Mouse (Mus musculus) embryo, embryonic 10 days (tissue): Measurements from ENCODE around the gene Siah3.
"Not testable (repeated sequence)": the region's sequence is repeated elsewhere in the genome, so short reads cannot be mapped to it uniquely, and the experiment has no call there.

Source experiments
- DNase-seq: peaks from one replicate; pipeline ENCODE4 v3.0.0-alpha.2; 2015; ENCODE audit warnings: low spot score

Gene Siah3

DNA sequence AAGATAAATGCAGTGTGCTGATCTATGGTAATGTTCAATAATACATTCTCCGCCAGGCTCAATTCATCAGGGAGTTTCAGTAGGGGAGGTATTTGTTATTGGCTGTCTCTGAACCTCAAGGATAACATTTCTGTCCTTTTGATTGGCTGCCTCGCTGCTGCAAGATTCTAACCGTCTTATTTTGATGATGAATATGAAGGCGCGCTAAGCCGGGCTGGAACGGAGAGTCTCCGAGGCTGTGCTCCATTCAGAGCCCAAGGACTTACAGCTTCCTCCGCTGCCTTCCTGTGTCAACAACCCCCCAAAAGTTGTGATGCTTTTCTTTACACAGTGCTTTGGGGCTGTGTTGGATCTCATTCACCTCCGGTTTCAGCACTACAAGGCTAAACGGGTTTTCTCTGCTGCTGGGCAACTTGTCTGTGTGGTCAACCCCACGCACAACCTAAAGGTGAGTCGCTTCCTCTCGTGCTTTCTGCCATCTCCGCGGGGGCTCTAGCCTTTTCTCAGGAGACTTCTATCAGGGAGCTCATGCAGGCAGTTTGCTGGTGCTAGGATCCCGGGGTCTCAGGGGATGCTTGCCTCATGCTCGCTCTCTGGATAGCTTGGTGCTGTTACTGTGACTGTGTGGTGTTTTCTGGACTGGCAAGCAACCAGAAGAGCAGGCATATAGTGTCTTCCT lies at the start of gene Siah3:
Gene Siah3 (plus strand): TSS at position 240 of the 679 bp plus-strand sequence.
- DNase-seq = peak; percentile 10

DNA sequence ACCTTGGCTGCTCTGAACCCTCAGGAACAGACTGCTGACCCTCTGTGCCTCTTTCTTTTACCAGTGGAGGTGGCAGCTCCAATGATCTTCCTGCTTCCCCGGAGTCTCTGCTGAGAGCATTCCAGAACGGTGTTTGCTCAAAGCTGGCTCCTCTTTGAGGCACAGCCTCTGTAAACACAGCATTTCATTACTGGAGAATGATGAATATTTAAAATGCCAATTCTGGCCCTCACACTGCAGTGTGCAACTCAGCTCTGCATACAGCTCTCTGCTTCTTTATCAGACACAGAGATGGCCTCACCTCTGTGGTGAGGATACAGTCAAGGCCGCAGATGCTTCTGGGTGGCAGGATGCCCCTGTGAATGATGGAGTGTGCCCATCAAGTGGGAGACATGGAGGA lies 46.0 kb upstream of the Siah3 start:
- DNase-seq = no peak

DNA sequence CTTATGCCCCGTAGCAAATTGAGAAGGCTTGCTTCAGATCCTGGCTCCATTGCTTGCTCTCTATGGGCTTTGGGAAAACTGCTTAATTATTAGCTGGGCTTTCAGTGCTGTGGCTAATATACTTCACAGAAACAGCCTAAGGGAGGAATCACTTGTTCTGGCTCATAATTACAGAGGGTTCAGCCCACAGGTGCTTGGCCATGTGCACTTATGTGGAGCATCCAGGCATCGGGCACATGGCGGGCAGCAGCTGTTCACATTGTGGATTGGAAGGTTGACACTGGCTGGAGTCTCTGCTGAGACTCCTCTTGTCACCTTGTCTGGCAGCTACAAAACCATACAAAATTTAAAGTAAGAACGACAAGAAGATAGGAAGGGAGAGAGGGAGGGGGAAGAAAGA lies 45.4 kb upstream of the Siah3 start:
- no peak for DNase-seq

DNA sequence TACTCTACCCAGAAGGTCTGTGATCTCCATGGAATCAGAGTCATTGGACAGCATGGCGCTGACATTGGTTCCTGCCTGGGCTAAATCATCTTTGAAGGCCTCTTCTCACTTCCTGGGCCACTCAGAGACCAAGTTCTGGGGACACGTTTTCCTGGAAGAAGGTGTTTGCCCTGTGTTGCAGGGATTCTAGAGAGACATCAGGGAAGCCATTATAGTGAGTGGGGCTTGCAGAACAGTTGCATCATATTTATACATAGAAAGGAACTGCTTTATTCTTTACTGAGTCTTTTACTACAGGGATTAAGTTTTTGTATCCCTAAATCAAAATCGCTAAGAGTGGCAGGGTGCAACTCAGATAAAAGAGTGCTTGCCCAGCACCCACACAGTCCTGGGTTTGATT lies 37.1 kb upstream of the Siah3 start:
- DNase-seq = no peak

DNA sequence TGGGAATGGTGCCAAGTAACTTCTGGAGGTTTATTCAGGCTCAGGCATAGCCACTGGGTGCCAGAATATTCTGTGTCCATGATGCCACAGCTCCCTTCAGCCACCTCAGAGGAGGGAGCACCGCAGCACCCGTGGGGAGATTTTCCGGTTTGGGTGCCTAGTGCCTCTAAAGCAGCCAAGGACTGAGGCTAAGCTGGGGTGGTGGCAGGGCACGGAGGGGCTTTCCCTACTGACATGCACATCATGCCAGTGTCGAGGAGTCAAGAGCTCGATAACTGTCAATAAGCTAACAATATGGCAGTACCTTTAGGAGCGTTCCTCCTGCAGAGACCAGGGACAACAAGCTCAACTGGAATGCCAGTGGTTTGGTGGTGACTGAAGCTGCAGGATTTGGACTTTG lies 35.9 kb upstream of the Siah3 start:
- no peak for DNase-seq

DNA sequence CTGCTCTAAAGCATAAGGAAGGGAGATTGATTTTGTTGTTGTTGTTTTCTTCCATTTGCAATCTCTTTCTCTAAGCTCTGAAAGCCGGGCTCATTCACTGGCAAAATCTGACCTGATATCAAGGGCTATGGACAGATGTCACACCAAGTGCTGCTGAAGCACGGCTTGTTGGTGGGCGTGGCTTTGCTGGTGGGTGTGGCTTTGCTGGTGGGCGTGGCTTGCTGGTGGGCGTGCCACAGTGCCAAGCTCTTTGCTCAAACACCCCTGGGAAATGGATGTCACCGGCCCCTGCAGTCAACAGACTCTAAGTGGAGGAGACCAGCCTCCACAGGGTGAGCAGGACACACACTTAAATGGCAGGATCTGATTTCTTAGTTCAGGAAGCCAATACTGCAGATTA lies 35.0 kb upstream of the Siah3 start:
- no peak for DNase-seq

DNA sequence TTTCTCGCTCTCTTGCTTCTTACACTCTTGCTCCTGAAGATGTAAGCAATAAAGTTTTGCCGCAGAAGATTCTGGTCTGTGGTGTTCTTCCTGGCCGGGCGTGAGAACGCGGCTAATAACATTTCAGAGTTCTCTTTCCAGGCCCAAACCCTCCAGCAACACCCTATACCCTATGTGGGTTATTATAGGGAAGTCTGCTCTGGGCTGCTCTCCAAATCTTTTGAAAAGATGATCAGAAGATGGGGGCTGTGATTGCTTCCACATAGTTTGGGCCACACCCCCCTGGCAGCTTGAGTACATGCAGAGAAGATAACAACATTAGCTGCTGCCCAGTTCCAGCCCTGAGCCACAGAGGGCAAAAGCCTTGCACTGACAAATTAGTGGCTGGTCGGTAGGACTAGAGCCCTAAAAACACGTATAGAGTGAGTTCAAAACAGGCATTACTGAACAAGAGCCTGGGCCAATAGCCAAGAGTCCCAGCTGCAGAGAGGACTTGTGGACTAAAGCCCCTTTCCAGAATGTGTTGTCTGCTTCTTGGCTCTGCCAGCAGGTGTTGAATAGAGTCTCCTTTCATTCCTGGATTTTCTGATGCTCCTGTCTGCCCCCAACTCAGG lies 24.5 kb upstream of the Siah3 start:
- DNase-seq = no peak

DNA sequence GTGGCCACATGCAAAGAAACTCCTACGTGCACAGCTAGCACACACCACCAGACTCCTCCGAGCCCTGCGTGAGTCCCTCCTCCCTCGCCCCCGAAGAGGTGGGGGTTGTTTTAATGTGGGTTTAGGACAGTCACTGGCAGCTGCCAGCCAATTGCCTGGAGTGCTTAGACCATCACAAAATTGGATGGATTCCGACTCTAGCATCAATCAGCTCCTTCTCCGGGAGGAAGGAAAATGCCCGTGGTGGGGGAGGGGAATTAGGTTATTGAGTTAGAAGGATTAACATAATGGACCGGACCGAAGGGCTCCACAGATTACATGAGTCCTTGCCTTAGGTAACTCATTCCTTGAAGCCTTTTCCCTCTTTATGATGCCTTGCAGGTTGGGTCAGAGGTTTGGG lies 22.9 kb upstream of the Siah3 start:
- DNase-seq = no peak

DNA sequence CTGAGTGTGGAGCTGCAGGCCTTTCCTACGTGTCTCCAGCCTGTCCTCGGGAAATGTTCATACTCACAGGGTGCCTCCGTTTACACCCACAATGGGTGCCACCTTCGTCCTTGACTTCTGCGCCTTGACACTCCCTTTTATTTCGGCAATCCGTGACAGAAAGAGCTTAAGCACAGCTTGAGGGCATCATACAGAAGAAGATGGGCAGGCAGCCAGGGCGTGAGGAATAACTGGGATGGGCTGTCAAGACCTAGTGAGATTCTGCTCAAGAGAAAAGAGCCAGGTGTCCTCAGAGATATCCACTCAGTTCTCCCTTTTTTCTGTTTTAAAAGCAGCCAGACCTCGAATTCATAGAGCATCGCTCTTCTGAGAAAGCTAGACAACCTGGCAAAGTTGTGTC lies 21.2 kb upstream of the Siah3 start:
- DNase-seq = no peak

DNA sequence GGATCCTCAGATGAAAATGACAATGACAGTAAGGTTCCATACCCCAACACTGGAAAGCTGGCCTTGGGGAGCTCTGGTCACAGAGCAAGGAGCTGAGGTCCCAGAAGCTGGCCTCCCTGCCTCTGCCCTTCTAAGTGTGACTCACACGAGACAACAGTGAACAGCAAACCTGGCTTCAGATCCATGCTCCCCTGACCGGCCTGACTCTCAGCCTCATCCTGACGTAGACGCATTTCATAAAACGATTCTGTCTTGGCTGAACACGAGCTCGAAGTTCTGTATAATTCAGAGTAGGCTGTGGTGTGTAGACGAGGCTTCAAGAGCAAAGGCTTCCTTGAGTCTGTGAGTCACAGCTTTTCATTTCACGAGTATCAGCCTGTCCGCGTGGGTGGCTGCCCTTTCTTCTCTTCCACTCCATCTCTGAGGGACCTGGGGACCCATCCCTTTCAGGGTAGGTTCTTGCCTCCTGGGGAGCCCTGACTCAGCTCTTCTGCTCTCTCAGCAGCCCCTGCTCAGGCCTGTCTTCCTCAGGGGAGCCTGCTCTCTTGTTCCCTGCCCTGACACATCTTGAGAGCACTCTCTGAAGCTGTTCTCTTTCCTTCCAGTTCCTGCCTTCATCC lies 11.2 kb upstream of the Siah3 start:
- no peak for DNase-seq

DNA sequence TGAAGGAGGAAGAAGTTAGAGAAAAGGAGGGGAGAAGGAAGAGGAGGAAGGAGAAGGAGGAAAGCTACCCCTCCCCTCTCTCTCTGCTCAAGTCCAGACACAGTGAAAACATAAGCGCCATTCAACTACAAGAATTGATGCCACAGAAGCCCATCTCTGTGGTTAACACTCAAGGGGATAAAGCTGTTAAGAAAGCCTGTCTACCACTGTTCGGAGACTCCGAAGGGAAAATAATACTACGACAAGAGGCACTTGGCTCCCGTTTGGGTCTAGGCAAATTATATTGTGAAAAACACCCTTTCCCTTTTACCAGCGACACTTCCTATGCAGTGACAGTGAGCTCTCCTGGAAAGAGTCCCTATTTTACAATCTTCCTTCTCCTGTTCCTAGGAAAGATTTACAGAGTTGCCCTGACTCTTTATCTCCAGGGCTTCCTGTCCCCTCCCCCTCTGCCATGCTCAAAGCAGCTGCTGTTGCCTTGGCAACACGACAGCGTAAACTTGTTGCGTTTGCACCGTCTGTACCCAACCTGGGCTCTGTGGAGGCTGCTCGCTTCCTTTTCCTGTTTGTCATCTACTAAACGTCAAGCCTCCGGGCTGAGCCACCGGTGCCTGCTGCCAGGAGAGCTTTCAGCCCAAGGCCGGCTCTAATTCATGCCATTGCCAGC lies 10.4 kb upstream of the Siah3 start:
- peak; percentile 92 for DNase-seq

DNA sequence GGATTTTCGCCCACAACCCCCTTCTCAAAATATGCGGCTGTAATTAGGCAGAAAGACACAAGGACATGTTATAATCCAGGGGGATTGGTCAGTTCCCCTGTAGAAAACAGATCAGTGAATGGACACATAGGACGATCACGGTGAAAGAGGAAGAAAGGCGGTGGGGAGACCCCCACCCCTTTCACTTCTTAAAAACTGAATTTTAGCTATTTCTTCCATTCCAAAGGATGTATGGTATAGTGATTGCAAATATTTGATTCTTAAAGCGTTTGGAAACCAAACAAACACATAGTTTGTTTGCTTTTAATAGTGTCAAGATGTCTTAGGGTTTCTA lies 9.9 kb upstream of the Siah3 start:
- no peak for DNase-seq

DNA sequence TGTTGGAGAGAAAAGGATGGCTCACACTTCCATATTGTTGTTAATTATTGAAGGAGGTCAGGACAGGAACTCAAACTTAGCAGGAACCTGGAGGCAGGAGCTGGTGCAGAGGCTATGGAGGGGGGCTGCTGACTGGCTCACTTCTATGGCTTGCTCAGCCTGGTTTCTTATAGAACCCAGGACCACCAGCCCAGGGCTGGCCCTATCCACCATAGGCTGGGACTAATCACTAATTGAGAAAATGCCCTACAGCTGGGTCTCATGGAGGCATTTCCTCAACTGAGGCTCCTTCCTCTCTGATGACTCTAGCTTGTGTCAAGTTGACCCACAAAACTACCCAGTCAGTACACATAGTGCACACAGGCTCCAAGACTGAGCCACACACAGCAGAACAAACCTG lies 9.5 kb upstream of the Siah3 start:
- not testable (repeated sequence) for DNase-seq

DNA sequence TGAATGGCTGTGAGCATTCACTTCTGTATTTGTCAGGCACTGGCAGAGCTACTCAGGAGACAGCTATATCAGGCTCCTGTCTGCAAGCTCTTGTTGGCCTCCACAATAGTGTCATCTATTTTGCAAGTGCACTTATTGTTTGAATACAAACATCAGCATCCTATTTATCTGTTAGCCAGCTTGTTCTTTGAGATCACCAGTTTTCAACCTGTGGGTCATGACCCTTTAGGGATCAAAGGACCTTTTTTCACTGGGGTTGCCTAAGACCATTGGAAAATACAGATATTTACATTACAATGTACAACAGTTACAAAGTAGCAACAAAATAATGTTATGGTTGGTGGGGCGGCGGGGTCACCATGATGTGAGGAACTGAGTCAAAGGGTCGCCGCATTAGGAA lies 1.9 kb upstream of the Siah3 start:
- DNase-seq = no peak

DNA sequence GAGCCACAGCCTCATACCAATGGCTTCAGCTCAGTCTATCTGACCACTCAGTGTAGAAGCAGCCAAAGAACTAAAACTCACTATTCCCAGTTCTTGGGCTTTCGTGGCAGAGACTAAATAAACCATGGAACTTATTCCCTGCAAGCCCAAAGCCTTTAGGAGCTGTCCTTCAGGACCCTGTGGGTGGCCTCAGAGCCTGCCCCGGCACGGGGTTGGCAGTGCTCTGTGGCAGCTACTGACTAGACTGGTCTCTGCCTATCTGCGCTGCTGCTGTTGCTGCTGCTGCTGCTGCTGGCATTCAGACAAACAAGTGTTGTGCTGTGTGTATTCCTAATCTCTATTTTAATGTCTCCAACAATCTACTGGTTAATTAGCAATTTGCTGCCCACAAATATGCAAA lies 1.1 kb upstream of the Siah3 start:
- peak; percentile 71 for DNase-seq

DNA sequence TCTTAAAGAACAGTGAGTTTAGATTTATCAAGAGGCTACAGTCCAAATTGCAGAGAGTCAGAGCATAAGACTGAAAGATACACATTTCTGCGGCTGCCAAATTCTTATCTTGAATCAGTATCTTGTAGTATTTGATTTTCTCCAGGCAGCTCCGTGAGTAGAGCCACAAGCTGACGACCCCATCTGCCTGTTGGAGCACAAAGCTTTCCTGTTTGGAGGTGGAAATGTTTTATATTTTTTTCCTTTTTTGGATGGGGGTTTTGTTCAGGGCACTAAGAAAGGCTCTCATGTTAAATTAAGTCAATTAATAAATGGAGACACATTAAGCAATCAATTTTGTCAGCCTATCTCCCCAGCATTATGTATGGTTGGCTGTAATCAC lies 430 bp upstream of the Siah3 start:
- DNase-seq = no peak

DNA sequence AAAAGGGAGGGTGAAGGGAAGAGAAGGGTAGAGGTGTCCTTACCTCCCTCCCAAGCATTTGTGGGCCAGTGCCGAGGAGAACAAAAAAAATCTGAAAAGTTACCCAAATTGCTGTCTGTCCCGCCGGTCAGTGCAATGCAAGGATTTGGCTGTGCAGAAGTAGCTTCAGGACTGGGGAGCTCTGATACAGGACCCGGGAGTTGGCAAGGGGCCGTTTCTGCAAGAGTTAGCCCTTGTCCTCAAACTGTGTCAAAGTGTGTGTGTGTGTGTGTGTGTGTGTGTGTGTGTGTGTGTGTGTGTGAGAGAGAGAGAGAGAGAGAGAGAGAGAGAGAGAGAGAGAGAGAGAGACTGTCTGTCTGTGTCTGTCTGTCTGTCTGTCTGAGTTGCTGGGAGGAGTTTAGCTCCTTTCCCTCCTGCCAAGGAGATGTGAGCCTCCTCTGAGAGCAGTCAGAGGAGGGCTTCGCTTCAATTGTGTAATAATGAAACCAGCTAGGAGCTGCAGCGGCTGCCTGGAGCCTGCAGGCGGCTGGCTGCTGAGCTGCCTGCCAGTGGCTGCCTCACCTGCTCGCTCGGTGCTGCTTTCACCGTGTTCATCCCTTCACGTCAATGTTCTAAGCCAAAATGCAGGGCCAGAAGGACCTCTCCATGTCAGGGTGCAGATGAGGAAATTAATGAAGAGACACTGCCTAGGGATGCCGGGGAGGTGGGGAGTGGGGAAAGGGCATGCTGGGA lies 873 bp downstream of the Siah3 start:
- peak; percentile 67 for DNase-seq

DNA sequence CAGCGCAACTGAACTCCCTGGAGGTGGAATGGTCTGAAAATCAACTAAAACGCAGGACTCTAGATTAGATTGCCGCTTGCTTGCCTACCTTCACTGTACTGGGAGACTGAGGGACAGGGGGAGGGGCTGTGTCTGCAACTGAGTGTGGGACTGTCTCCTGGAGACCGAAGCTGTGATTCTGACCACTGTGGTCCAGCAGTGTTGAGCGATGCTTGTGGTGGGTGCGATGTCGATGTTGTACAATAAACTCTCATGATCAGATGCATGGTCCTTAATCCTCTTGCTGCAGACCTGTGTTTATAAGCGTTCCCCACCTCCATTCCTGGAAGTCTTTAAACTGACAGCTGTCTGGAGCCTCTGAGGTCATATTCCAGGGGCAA lies 1.4 kb downstream of the Siah3 start:
- no peak for DNase-seq

DNA sequence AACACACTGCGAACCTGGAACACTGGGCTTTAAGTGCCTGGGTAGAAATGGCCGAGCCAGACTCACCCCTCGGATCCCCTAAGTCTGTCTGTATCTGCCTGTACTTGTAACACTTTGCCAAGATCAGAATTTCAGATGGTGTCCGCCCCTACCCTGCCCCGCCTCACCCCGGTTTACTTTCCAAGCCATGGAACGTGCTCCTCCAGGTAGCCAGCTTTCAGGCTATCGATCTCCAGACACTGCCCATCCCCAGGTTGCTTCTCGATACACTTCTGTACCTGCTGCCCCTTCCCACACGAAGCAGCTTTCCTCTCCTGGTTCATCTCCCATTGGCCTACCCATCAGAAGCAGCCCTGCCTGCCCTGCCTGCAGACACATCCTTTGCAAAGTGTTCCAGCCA lies 3.6 kb downstream of the Siah3 start:
- no peak for DNase-seq

DNA sequence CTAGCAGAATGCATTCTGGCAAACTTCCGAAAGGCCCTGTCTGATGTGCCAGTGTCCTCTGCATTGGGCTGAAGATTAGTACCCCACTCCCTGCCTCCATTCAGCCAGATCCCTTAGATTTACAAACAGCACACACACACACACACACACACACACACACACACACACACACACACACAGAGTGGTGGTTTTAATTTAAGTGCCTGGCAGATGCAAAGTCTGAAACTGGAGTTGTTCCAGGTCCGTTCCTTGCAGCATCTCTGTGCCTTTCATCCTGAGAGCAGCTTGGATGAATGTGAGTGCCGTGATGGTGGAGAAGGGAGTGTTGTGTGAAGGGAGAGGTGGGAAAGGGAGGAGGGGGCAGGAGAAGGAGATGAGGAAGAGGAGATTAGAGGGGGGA lies 4.2 kb downstream of the Siah3 start:
- no peak for DNase-seq

DNA sequence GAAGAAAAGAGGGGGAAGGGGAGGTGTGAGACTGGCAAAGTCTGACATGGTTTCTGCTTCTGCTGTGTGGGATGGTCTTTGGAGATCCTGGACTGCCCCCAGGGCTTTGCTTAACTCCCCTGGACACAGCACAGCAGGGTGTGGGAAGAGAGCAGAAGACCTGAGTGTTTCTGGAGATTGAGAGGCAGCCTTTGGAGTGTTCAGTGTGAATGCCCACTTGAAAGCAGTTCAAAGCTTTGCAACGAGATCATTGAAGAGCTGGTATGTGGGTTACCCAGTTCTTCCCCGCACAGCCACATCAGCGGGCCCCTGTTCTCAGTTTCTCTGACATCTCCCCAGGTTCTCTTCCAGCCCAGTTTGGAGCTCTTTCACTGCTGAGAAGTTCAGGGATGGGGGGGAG lies 4.7 kb downstream of the Siah3 start:
- no peak for DNase-seq

DNA sequence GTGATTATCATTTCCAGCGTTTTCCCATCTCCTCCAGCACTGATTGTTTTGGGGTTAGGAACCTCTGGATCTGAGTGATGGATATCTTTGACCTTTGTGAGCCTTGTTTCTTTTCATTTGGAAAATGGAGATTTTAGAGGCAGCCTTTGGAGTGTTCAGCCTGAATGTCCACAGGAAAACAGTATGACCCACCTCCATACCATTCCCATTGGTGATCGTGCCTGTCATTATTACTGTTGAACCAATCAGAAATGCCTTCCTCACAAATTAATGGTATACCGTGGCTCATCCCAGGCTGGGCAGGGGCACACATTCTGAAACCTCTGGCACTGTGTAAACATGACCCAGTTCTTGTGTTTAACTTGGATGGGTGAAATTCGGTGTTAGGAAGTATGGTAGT lies 6.0 kb downstream of the Siah3 start:
- no peak for DNase-seq

DNA sequence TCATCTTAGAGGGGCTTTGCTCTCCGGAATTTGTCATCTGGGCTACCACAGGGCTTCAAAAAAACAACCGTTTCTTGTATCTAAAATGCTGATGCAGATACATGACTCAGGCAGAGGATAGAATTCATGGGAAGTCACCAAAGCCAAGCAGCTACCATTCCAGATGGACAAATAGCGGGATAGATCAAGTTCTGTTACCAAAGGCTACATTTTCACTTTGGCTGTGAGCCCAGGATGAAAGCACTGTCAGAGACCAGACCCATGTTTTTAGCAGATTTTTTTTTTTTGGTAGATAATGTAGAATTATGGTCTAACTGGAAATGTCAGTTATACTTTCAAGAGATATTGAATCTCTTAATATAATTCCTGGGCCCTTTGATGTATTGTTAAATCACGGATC lies 7.4 kb downstream of the Siah3 start:
- no peak for DNase-seq
